Mouse (Mus musculus): Measurements from ENCODE around the gene Susd6.

- TF ChIP-seq HCFC1 (IDR thresholded peaks at IDR 0.05; ENCODE audit: borderline replicate concordance, insufficient read depth, low read length) = no peak
- no peak for TF ChIP-seq ZC3H11A (IDR thresholded peaks at IDR 0.05; ENCODE audit: borderline replicate concordance, low read depth, low read length)
- TF ChIP-seq ZNF384 (IDR thresholded peaks at IDR 0.05; ENCODE audit: low read depth, low read length) = no peak
- no peak for TF ChIP-seq CHD2 (IDR thresholded peaks at IDR 0.05; ENCODE audit: low read depth, low read length)
Observed at GRCm38 (mm10) chr12:80792867-80793266, 2.6 kb downstream of the Susd6 start.
